Mouse (Mus musculus) kidney, postnatal 0 days (tissue): ENCODE data around the gene Srsf4. TPM values are rescaled to one million over a fixed set of nuclear protein-coding genes. Genes with fewer than 3 reads are reported as not detected.
A peak's percentile ranks its signal among the peaks of the same experiment; 100 is the strongest.

ENCODE experiments used
- ATAC-seq: fragments of 200-750 bp; cut with Nextera tagmentation; replicated peaks from 2 replicates; pipeline ENCODE4 v1.8.0; 2017; ENCODE audit warnings: low read depth, moderate number of reproducible peaks, moderate TSS enrichment, moderate library complexity; ENCODE audit not compliant: low FRiP score
- DNase-seq: peaks from one replicate; pipeline ENCODE4 v3.0.0-alpha.2; 2016; ENCODE audit warnings: low spot score
- H3K27ac ChIP-seq: fragments of 300-500 bp; sonication (generic); 2 replicates; pipeline ENCODE4 v1.5.1; 2014; ENCODE audit warnings: mild to moderate bottlenecking
- H3K27me3 ChIP-seq: fragments of 300-500 bp; sonication (generic); 2 replicates; pipeline ENCODE4 v1.6.1; 2014; ENCODE audit warnings: low read length, mixed read lengths; ENCODE audit not compliant: insufficient read depth
- H3K36me3 ChIP-seq: fragments of 300-500 bp; sonication (generic); 2 replicates; pipeline ENCODE4 v1.6.1; 2014; ENCODE audit warnings: low read length, mixed read lengths; ENCODE audit not compliant: insufficient read depth
- H3K4me1 ChIP-seq: fragments of 300-500 bp; sonication (generic); replicated peaks from 2 replicates; pipeline ENCODE4 v1.6.1; 2014; ENCODE audit warnings: antibody characterized with exemption, low read length, mixed read lengths; ENCODE audit not compliant: insufficient read depth
- H3K4me2 ChIP-seq: fragments of 300-500 bp; sonication (generic); 2 replicates; pipeline ENCODE4 v1.6.1; 2014; ENCODE audit warnings: mild to moderate bottlenecking, low read length, moderate library complexity, mixed read lengths
- H3K4me3 ChIP-seq: fragments of 300-500 bp; sonication (generic); replicated peaks from 2 replicates; pipeline ENCODE4 v1.5.1; 2014; ENCODE audit warnings: low read depth, low read length
- H3K9ac ChIP-seq: fragments of 300-500 bp; sonication (generic); 2 replicates; pipeline ENCODE4 v1.6.1; 2014; ENCODE audit warnings: low read depth, low read length
- H3K9me3 ChIP-seq: fragments of 300-500 bp; sonication (generic); replicated peaks from 2 replicates; pipeline ENCODE4 v1.6.1; 2016; ENCODE audit warnings: low read length, inconsistent platforms, mixed read lengths
- CTCF ChIP-seq: IDR thresholded peaks from 2 replicates; pipeline ENCODE4 v1.5.1; 2016; ENCODE audit warnings: antibody characterized with exemption, low read depth, mild to moderate bottlenecking, moderate library complexity
- WGBS: fragments of 180-500 bp; shearing (Covaris S2); extraction: QIAGEN DNeasy Blood & Tissue Kit; methylation state at CpG from one replicate; pipeline ENCODE4 v1.1.7; 2014; 5-methylcytosine and 5-hydroxymethylcytosine counted together
- polyA plus RNA-seq: library from polyadenylated mRNA; unstranded; fragments of >200 nt; fragmentation: Nextera tagmentation; extraction: Ambion mirVana; gene quantifications from 2 replicates; pipeline ENCODE4 v1.2.1, GENCODE M21; 2015

Srsf4 gene
- polyA plus RNA-seq, 1 experiment from 2014 or later, result 76.1 TPM

DNA sequence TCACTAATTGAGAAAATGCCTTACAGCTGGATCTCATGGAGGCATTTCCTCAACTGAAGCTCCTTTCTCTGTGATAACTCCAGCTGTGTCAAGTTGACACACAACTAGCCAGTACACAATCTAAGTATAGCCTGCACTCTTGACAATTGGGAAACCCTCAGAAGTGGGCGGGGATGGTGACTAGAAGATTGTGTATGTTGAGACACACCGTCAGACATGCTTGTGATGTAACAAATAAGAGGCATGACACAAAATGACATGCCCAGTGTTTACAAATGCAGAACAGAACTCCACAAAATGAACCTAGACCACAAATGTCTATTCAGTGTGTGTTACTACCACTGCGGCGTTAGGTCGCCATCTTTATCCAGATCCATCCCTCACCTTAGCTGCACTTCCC, 23.7 kb downstream of the Srsf4 start:
- peaks cover 72% of the 10 kb centered on the region for H3K36me3 ChIP-seq
- H3K9me3 ChIP-seq, result no peaks in the 10 kb centered on the region
- no peaks in the 10 kb centered on the region for H3K27me3 ChIP-seq
- 93% methylated on average over 5 of the region's 5 CpGs for WGBS
- no peak overlapping the region for H3K4me2 ChIP-seq
- H3K27ac ChIP-seq, result no peak overlapping the region
- ATAC-seq, result no peak
- TF ChIP-seq CTCF, result no peak
- no peak for DNase-seq
- no peak overlapping the region for H3K9ac ChIP-seq
- H3K4me1 ChIP-seq, result no peaks in the 10 kb centered on the region
- no peak overlapping the region for H3K4me3 ChIP-seq

- Histone ChIP-seq H3K4me2 (no peak overlapping the region), H3K9me3 (no peaks in the 10 kb centered on the region), H3K36me3 (peaks cover 68% of the 10 kb centered on the region), H3K9ac (no peak overlapping the region), H3K27me3 (no peaks in the 10 kb centered on the region), H3K27ac (no peak overlapping the region), H3K4me1 (no peaks in the 10 kb centered on the region), H3K4me3 (no peak overlapping the region)
- DNase-seq (peak; percentile 32), ATAC-seq (peak; percentile 87)
- TF ChIP-seq CTCF, result no peak
- WGBS, result 90% methylated on average over 8 of the region's 8 CpGs
Measured at GRCm38 (mm10) chr4:131897787-131898186, 24.4 kb downstream of the Srsf4 start.

- Histone ChIP-seq H3K4me1 (no peaks in the 10 kb centered on the region), H3K9me3 (no peaks in the 10 kb centered on the region), H3K4me2 (no peak overlapping the region), H3K9ac (no peak overlapping the region), H3K36me3 (peaks cover 59% of the 10 kb centered on the region), H3K27ac (peak overlapping the region; percentile 57; the same call in 1 of the 2 replicates), H3K27me3 (no peaks in the 10 kb centered on the region), H3K4me3 (no peak overlapping the region)
- no peak for ATAC-seq
- 79% methylated on average over 12 of the region's 12 CpGs for WGBS
- TF ChIP-seq CTCF, result no peak
- DNase-seq, result no peak
Measured at GRCm38 (mm10) chr4:131898503-131899179, 25.2 kb downstream of the Srsf4 start.

DNA sequence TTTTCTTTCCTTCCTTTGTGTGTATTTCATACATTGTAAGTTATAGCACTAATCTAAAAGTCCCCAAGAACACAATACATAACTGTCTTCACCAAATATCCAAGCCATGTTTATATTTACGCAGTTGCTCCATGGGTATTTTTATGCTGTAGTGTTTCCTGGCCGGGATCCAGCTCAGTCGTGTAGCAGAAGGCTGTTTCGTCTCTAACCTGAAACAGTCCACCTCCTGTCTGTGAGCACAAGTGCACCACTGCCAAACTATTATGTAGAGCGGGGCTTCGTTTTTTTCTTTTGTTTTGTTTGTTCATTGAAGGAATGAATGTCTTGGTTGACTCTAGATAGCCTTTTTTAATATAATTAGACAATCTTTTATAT, 25.8 kb downstream of the Srsf4 start:
- TF ChIP-seq CTCF, result no peak
- no peaks in the 10 kb centered on the region for H3K4me1 ChIP-seq
- no peaks in the 10 kb centered on the region for H3K27me3 ChIP-seq
- DNase-seq, result no peak
- no peak overlapping the region for H3K9ac ChIP-seq
- no peak overlapping the region for H3K4me3 ChIP-seq
- peaks cover 55% of the 10 kb centered on the region for H3K36me3 ChIP-seq
- no peaks in the 10 kb centered on the region for H3K9me3 ChIP-seq
- ATAC-seq, result no peak
- no peak overlapping the region for H3K4me2 ChIP-seq
- no peak overlapping the region for H3K27ac ChIP-seq
- 76% methylated on average over 6 of the region's 6 CpGs for WGBS

DNA sequence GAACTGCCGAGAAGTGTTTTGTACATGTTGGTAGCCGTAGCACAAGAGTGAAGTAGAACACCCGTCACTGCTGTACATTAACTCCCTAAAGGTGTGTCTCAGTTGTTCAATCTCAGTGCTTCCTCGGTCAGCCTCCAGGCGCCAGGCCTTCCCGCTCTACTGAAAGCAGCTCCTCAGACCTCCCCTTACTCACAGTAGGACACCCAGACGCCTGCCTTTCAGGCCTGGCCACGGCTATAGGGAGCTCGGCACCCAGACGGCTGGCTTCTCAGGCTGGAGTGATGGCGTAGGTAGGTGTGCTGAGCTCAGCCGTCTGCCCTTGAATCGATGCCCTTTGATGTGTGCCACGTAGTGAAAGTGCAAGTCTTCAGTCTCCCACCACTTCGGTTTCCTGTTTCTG, 27.7 kb downstream of the Srsf4 start:
- no peaks in the 10 kb centered on the region for H3K9me3 ChIP-seq
- no peak for TF ChIP-seq CTCF
- H3K27me3 ChIP-seq, result no peaks in the 10 kb centered on the region
- no peak overlapping the region for H3K9ac ChIP-seq
- peaks cover 48% of the 10 kb centered on the region for H3K36me3 ChIP-seq
- no peak for DNase-seq
- no peak overlapping the region for H3K4me3 ChIP-seq
- WGBS, result 88% methylated on average over 15 of the region's 15 CpGs
- H3K4me2 ChIP-seq, result no peak overlapping the region
- no peak for ATAC-seq
- no peak overlapping the region for H3K27ac ChIP-seq
- H3K4me1 ChIP-seq, result no peaks in the 10 kb centered on the region

DNA sequence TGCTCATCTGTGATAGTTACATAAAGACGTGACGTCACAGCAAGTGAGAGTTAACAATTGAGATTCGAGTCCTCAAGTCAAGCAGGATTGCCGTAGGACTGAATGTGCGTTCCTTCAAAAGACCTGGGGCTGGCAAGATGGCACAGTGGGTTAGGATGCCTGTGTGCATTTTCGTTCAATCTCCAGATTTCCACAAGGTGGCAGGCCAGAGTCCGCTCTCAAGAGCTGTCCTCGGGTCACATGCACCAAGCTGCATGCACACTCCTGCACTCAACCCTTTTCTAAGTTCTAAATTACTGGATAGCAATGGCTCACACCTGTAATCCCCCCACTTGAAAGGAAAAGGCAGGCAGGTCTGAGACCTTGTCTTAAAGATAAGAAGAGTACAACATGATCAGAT, 31.1 kb downstream of the Srsf4 start:
- Histone ChIP-seq H3K27me3 (no peaks in the 10 kb centered on the region), H3K4me3 (no peak overlapping the region), H3K27ac (no peak overlapping the region), H3K9me3 (no peaks in the 10 kb centered on the region; the same call in 1 of the 2 replicates), H3K4me2 (no peak overlapping the region), H3K9ac (no peak overlapping the region), H3K36me3 (peaks cover 27% of the 10 kb centered on the region), H3K4me1 (no peaks in the 10 kb centered on the region)
- DNase-seq (peak; percentile 70), ATAC-seq (peak; percentile 12; the same call in 1 of the 2 replicates)
- TF ChIP-seq CTCF, result peak; percentile 78
- WGBS, result 61% methylated on average over 8 of the region's 8 CpGs

- peak; percentile 79 for ATAC-seq
- no peak overlapping the region for H3K4me2 ChIP-seq
- no peak overlapping the region for H3K9ac ChIP-seq
- no peak overlapping the region for H3K27ac ChIP-seq
- H3K4me1 ChIP-seq, result peaks cover 16% of the 10 kb centered on the region; the same call in 1 of the 2 replicates
- no peaks in the 10 kb centered on the region for H3K27me3 ChIP-seq
- 24% methylated on average over 6 of the region's 6 CpGs for WGBS
- no peak for TF ChIP-seq CTCF
- H3K4me3 ChIP-seq, result no peak overlapping the region
- peak; percentile 60 for DNase-seq
- H3K9me3 ChIP-seq, result no peaks in the 10 kb centered on the region; the same call in 1 of the 2 replicates
- peaks cover 8% of the 10 kb centered on the region for H3K36me3 ChIP-seq
Measured at GRCm38 (mm10) chr4:131906423-131906822, 33.0 kb downstream of the Srsf4 start.
